Mouse (Mus musculus) brain, embryonic 14.5 days (tissue): Measurements from ENCODE around the gene Creb3l2. TPM values are rescaled to one million over a fixed set of nuclear protein-coding genes. Genes with fewer than 3 reads are reported as not detected.

Experiments used
- DNase-seq: peaks from one replicate; pipeline ENCODE4 v3.0.0-alpha.2; 2011; ENCODE audit warnings: low read depth
- CTCF ChIP-seq: fragments of 200-500 bp; IDR thresholded peaks from 2 replicates; pipeline ENCODE4 v1.5.1; 2012; ENCODE audit warnings: inconsistent platforms, mild to moderate bottlenecking, moderate library complexity, borderline replicate concordance; ENCODE audit not compliant: insufficient read depth, insufficient read length; ENCODE audit errors: extremely low read depth
- POLR2A ChIP-seq: fragments of 200-500 bp; IDR thresholded peaks from 2 replicates; pipeline ENCODE4 v1.6.1; 2012; ENCODE audit warnings: mild to moderate bottlenecking, inconsistent platforms, borderline replicate concordance; ENCODE audit not compliant: poor library complexity, insufficient read depth, insufficient read length, severe bottlenecking; ENCODE audit errors: extremely low read depth
- polyA plus RNA-seq: library from polyadenylated mRNA; depleted of rRNA; stranded (reverse); fragments of >200 nt; gene quantifications from 2 replicates; pipeline ENCODE4 v1.2.3, GENCODE M21; 2012

Creb3l2 gene
- polyA plus RNA-seq, 1 experiment = 6.4 TPM

DNA sequence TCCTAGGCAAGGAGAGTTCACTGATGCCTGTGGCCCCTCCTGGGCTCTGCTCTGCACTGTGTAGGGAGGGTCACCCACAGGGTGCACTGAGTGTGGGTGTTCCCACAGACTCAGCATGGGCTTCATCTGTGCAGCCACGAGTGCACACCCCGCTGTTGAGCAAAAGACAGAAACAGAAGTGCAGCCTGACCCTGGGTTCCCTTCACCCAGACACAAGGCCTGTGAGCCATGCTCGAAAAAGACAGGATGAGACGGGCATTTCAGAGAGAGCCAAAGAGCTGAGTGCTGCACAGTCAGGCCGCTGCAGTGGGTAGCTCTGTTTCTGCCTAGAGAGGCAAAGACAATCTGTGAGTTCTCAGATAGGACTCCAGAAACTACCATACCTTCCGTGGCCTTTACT is 114.4 kb downstream of the Creb3l2 start:
- TF ChIP-seq CTCF (no peak), POLR2A (no peak)
- no peak for DNase-seq

DNA sequence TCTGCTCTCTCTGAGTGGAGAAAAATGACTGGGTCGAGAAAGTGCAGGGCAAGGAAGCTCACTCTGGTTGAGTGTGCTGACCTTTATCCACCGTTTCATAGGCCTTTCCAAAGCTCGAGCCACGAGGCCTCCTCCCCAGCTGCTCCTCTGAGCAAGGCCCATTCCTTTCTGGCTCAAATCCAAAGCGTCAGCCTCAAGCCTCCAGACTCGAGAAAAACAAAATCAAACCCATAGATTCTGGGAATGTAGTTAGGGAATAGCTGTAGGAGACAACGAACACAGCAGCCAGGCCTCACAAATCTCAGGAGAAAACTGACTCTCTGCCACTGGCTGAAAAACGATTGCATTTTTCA is 115.4 kb downstream of the Creb3l2 start:
- no peak for TF ChIP-seq POLR2A
- TF ChIP-seq CTCF = no peak
- DNase-seq = peak; percentile 83

DNA sequence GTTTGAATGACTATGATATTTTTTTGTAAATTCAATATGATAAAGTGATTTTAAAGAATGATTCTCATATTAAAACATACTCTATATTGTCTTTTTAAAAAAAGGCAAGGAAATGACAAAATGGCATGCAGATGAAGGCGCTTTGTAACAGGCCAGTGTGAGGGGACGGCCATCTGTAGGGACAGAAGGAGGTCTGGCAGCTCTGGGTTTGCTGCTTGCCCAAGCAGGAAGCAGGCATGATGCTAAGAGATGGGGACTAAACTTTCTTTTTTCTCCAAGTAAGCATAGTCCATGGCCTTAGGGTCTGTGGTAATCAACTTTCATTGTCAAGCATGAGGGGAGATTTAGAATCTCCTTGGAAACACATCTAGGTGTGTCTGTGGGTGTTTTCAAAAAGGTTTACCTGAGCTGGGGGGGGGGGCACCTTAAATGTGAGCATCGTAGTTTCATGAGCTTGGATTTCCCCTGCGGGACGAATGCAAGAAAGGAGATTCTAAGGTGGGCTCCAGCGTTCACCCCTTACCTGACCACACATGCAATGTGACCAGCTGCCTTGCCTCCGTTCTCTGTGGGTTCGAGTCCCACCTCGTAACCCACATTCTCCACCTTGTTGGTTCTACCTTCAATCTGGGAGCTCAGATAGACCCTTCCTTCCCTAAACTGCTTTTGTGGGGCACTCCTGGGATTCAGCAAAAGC is 115.9 kb downstream of the Creb3l2 start:
- TF ChIP-seq POLR2A (no peak), CTCF (no peak)
- DNase-seq = no peak

DNA sequence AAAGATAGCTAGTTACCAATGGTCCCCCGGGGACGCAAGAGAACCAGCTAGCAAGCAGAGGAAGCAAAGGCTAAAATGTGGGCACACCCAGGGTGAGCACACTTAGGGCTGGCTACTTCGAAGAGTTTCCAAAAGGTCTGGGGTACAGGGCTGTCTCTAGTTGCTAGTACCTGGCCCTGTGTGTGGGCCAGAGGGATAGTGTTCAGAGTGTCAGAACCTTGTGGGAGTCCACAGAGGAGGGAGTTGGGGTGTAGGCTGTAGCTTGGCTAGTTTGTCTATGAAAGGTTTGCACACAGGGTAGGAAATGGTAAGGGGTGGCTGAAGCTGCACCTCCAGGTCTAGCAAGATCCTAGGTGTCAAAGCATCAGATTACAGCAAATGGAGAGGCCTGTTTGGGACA is 116.9 kb downstream of the Creb3l2 start:
- DNase-seq = no peak
- TF ChIP-seq CTCF (no peak), POLR2A (no peak)

DNA sequence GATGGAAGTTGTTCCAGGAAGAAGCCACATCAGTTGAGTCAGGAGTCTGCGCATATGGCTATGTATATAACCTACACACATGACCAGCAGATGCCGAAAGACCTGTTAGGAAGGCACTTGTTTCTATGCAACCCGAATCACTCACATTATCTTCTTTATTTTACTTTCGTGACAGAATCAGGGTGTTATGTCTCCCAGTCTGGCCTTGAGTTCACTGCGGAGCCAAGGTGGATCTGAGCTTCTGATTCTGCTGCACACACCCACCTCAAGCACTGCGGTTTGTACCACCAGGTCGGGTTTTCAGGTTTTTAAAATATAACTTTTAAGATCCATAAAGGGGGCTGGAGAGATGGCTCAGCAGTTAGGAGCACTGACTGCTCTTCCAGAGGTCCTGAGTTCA is 119.3 kb downstream of the Creb3l2 start:
- TF ChIP-seq POLR2A = no peak
- no peak for TF ChIP-seq CTCF
- DNase-seq = no peak

DNA sequence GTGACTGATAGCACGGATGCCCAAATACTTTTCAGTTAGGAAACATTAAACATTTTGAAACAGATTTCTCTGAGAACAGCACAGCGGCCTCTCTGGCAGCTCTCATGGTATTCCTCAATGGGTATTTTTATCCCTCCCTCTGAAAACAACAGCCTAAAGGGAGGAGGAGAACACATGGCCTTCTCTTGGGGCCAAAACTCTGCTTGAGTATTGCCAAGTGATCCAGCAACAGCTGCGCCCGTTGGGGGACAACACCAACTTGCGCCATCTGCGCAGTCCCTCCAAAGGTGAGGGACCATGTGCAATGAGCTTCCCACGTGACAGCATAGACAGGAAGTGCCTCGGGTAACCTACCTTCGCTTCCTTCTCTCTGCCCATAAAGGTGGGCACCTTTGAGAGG is 119.9 kb downstream of the Creb3l2 start:
- DNase-seq = no peak
- no peak for TF ChIP-seq POLR2A
- TF ChIP-seq CTCF = no peak

DNA sequence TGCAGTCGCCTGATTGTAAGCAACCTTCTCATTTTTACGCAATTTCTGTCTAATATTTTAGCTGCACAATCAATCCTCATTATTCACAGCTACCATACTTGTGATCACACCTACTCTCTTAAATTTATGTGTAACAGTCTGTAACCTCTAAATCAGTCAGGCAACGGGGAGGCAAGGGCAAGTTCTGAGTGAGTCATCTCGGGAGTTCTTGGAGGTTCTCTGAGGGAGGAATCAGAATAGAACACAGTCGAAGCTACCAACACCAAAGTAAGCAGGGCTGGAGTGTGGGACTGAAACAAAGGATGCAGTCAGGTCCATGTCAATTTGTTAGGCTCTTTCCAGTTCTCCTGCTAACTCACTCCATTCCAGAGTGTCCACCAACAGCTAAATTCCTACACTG is 124.0 kb downstream of the Creb3l2 start:
- TF ChIP-seq POLR2A = no peak
- no peak for TF ChIP-seq CTCF
- DNase-seq = no peak

DNA sequence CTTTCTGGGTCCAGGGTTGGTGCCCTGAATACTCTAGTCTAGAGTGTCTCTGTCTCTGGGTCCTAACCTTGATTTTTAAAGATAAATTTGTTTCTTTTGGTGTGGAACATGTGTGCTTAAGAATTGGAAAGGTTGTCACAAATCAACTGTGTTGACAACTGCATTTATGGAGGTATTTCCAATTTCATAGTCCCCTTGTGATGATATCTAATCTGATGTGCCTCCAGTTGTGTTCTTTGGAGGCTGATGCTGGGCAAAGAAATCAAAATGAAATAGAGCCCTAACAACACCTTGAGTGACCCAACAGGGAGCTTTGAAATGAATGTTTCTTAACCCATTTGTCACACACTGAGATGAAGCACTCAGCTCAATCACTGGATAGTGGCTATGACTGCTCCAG is 126.5 kb downstream of the Creb3l2 start:
- DNase-seq = no peak
- no peak for TF ChIP-seq POLR2A
- TF ChIP-seq CTCF = no peak

DNA sequence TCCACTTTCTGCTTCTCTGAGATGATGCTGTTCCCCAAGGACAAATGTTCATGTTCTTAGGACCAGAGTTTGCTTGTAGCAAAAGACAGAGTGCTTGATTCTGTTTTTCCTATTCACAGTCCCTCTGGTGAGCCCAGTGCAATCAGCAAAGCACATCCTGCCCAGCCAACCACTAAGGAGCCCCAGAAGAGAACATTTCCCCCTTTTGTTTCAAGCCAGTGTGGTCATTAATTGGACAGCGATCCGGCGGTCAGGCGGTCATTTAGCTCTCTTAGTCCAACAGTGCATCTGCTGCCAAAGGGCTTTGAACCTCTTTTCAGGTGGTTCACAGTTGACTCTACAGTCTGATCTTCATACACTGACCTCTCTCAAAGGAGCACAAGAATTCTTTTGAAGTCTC is 131.3 kb downstream of the Creb3l2 start:
- TF ChIP-seq POLR2A (no peak), CTCF (no peak)
- DNase-seq = no peak

DNA sequence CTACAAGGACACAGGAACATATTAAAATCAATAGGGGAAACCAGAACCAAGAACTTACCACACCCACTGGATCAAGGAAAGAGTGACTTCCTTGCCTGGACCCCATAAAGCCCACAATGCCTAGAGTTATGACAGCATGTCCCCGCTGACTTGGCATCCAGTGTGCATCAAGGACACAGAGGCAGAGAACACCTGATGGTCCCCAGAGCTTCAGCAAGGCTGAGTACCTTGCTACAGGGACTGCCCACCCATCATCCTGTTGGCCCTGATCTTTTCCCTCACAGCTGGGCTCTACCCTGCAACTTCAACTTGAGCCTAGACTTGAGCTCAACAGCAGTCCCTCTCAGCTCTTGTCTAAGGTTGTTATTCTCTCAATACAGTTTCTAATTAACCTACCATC is 135.3 kb downstream of the Creb3l2 start:
- no peak for DNase-seq
- TF ChIP-seq CTCF = no peak

DNA sequence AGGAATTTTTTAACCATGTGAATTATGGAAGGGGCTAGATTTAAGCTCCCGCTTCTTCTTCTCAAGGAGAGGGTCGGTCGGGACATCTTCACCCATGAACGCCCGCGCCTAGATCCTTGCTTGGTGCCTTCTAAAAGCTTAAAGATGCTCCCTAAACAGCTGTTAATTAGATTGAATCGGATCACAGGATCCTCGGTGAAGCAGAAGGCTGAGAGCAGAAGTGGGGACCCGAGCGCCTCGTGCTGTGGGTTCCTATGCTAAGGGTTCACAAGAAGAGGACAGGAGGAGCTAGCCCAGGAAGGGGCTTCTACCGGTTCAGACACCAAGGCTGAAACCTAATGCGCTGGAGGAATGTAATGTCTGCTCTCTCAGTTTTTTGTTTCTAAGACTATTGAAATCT is 141.5 kb downstream of the Creb3l2 start:
- DNase-seq = peak; percentile 48

DNA sequence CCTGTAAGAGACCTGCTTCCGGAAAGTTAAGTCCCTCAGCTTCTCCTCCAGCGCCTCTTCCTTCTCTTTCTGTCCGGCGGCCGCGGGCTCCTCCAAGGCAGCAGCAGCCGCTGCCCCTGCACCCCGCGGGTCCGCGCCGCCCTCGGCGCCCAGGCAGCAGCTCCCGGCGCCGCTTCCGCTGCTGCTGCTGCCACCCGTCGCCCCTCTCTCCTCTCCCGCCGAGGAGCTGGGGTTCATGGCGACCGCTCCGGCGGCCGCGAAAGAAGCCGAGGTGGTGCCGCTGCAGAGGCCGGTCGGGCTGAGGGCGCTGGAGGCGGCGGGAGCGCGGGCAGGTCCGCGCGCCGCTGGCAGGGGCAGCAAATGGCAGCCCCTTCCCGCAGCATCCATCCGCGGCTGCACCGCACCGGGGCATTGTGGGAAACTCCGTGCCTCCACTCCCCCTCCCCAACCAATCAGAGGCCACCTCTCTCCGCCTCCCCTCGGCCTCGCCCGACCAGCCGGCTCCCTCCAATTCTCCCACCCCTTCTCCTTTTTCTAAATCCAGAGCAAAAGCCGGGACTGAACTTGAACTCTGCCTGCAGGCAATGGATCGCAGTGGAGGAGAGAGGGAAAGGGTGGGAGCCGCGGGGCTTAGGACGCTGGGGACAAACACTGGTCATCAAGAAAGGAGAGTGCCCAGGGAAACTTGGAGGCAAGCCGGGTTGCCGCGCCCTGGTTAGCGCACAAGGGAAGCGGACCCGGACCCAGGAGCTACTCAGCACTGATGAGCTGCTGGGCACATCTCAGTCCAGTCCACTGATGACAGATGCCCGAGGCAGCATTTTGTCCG is 142.2 kb downstream of the Creb3l2 start, which contains the start of gene Dgki:
Gene Dgki, minus strand, starts transcription at position 623 of the 829 bp plus-strand sequence.
- DNase-seq = peak; percentile 95
- TF ChIP-seq POLR2A = peak; percentile 87
- TF ChIP-seq CTCF = no peak

More for the DNA sequence above, 141.5 kb downstream of the Creb3l2 start:
- TF ChIP-seq CTCF (no peak), POLR2A (no peak)
